Mouse (Mus musculus): ENCODE results near the gene Fbxo2. TPM values are rescaled to one million over a fixed set of nuclear protein-coding genes. Genes with fewer than 3 reads are reported as not detected.

The Fbxo2 gene
- polyA plus RNA-seq, 1 experiment from 2014 or later, result 0.66 TPM

DNA sequence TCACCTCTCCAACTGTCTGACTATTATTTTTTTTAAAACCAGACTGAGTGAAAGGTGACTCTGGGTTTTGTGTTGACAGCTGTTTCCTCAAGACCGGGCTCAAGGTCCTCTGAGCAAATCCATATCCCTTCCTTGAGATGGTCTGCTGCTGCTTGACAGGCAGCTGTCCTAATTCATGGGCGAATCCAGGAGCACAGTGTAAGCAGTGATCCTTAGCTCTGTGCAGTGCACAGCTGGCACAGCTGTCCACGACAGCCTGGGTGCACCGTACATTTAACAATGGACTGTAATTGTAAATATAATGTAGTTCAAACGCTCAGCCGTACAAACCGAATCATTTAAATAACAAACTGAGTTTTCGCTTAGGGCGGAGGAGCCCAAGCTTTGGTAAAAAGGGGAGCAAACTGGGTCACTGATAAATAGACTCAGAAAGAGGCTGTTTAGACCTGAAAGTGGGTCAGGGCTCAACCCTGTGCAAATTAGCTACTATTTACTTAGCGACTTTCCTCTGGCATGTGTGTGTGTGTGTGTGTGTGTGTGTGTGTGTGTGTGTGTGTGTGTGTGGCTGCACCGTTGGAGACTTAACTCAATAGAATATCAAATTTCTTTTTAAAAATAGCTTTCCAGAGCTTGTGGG, 55.0 kb downstream of the Fbxo2 start:
- 32% methylated on average over 11 of the region's 11 CpGs for WGBS
- no peak for ATAC-seq
- TF ChIP-seq EP300 (IDR thresholded peaks at IDR 0.05) (no peak), CTCF (IDR thresholded peaks at IDR 0.05) (no peak)
- Histone ChIP-seq H3K27me3 (replicated peaks; ENCODE audit: insufficient read depth, low read length) (no peaks in the 10 kb centered on the region), H3K36me3 (ENCODE audit: insufficient read depth, low read length) (no peaks in the 10 kb centered on the region), H3K4me2 (replicated peaks; ENCODE audit: low read depth, low read length) (no peak overlapping the region), H3K9ac (replicated peaks; ENCODE audit: low read depth) (no peak overlapping the region), H3K27ac (ENCODE audit: low read length) (no peak overlapping the region), H3K4me1 (ENCODE audit: insufficient read depth, low read depth, low read length) (no peaks in the 10 kb centered on the region), H3K9me3 (ENCODE audit: low read length) (no peaks in the 10 kb centered on the region), H3K4me3 (ENCODE audit: low read depth, low read length) (no peak overlapping the region)
- DNase-seq (ENCODE audit: low spot score), result no peak

Small RNAs within 50 kb of the gene (microRNA-seq; reads per million reads assigned to microRNA genes)
- not detected for gene Mir7022

Other genes with a start within 250 kb of the Fbxo2 start
- 40.8 and 43.2 TPM in 2 replicates for gene Plod1, start 223.9 kb upstream of the Fbxo2 start, polyA plus RNA-seq (2015; fragmentation: Nextera tagmentation; extraction: Ambion mirVana)
- gene 2510039O18Rik, start 219.7 kb upstream of the Fbxo2 start, polyA plus RNA-seq (2015; fragmentation: Nextera tagmentation; extraction: Ambion mirVana), result 16.4 and 16.5 TPM in 2 replicates
- not detected in 2 replicates for gene Nppb, start 174.8 kb upstream of the Fbxo2 start, polyA plus RNA-seq (2015; fragmentation: Nextera tagmentation; extraction: Ambion mirVana)
- gene Nppa, start 159.9 kb upstream of the Fbxo2 start, polyA plus RNA-seq (2015; fragmentation: Nextera tagmentation; extraction: Ambion mirVana), result 1.6 and 2.8 TPM in 2 replicates
- 3.5 and 4.1 TPM in 2 replicates for gene Clcn6, start 121.8 kb upstream of the Fbxo2 start, polyA plus RNA-seq (2015; fragmentation: Nextera tagmentation; extraction: Ambion mirVana)
- 14.0 and 14.2 TPM in 2 replicates for gene Mthfr, start 121.5 kb upstream of the Fbxo2 start, polyA plus RNA-seq (2015; fragmentation: Nextera tagmentation; extraction: Ambion mirVana)
- 20.7 and 22.0 TPM in 2 replicates for gene Agtrap, start 72.6 kb upstream of the Fbxo2 start, polyA plus RNA-seq (2015; fragmentation: Nextera tagmentation; extraction: Ambion mirVana)
- gene Mad2l2, start 30.2 kb upstream of the Fbxo2 start, polyA plus RNA-seq (2015; fragmentation: Nextera tagmentation; extraction: Ambion mirVana), result 35.2 and 35.7 TPM in 2 replicates
- gene Draxin, start 29.9 kb upstream of the Fbxo2 start, polyA plus RNA-seq (2015; fragmentation: Nextera tagmentation; extraction: Ambion mirVana), result 0.06 TPM in 2 replicates
- gene Fbxo6, start 8.5 kb upstream of the Fbxo2 start, polyA plus RNA-seq (2015; fragmentation: Nextera tagmentation; extraction: Ambion mirVana), result 53.1 and 58.5 TPM in 2 replicates
- 7.1 and 8.4 TPM in 2 replicates for gene Fbxo44, start 139 bp upstream of the Fbxo2 start, polyA plus RNA-seq (2015; fragmentation: Nextera tagmentation; extraction: Ambion mirVana)
- 0.02 and 0.12 TPM in 2 replicates for gene Disp3, start 127.3 kb downstream of the Fbxo2 start, polyA plus RNA-seq (2015; fragmentation: Nextera tagmentation; extraction: Ambion mirVana)